Mouse (Mus musculus) T-helper 1 cell (primary cell): Measurements from ENCODE around the gene Ephx3.

ENCODE experiments used
- in situ Hi-C: fragments of 300-600 bp; cut with MboI, MseI; formaldehyde crosslinking; loops from one replicate; pipeline ENCODE4 v1.15.1; 2025; ENCODE audit warnings: high pct_unique_total_duplicates

The Ephx3 gene

GRCm38 (mm10) chr17:32173166-32173565 is 16.2 kb downstream of the Ephx3 start:
- in situ Hi-C loops = no loop called here

GRCm38 (mm10) chr17:32172485-32172884 is 16.9 kb downstream of the Ephx3 start:
- in situ Hi-C loops = no loop called here

- in situ Hi-C loops = no loop called here
Measured at GRCm38 (mm10) chr17:32169518-32170225, 19.7 kb downstream of the Ephx3 start.

GRCm38 (mm10) chr17:32166687-32167086 is 22.7 kb downstream of the Ephx3 start, which contains the start of gene Notch3:
Notch3 (minus strand) TSS chr17:32166852.
- in situ Hi-C loops = no loop called here

- in situ Hi-C loops = no loop called here
Measured at GRCm38 (mm10) chr17:32165803-32166595, 23.4 kb downstream of the Ephx3 start.

GRCm38 (mm10) chr17:32165266-32165802 is 24.0 kb downstream of the Ephx3 start:
- in situ Hi-C loops = no loop called here

- in situ Hi-C loops = no loop called here
Measured at GRCm38 (mm10) chr17:32164780-32165179, 24.6 kb downstream of the Ephx3 start.

GRCm38 (mm10) chr17:32163910-32164650 is 25.3 kb downstream of the Ephx3 start:
- in situ Hi-C loops = no loop called here

GRCm38 (mm10) chr17:32162112-32162850 is 27.1 kb downstream of the Ephx3 start:
- in situ Hi-C loops = no loop called here

- in situ Hi-C loops = no loop called here
Measured at GRCm38 (mm10) chr17:32160882-32161281, 28.5 kb downstream of the Ephx3 start.

- in situ Hi-C loops = no loop called here
Measured at GRCm38 (mm10) chr17:32158841-32159240, 30.5 kb downstream of the Ephx3 start.

GRCm38 (mm10) chr17:32146718-32147117 is 42.6 kb downstream of the Ephx3 start:
- in situ Hi-C loops = no loop called here

- in situ Hi-C loops = no loop called here
Measured at GRCm38 (mm10) chr17:32142907-32143854, 46.2 kb downstream of the Ephx3 start.

GRCm38 (mm10) chr17:32142234-32142633 is 47.1 kb downstream of the Ephx3 start:
- in situ Hi-C loops = no loop called here
